Mouse (Mus musculus) left cerebral cortex, adult 11 months (tissue): Measurements from ENCODE around the gene Shc1.
A peak's percentile ranks its signal among the peaks of the same experiment; 100 is the strongest.

Source experiments
- DNase-seq: peaks from one replicate; pipeline ENCODE4 v3.0.0; 2022; ENCODE audit warnings: low spot score

Shc1 gene

DNA sequence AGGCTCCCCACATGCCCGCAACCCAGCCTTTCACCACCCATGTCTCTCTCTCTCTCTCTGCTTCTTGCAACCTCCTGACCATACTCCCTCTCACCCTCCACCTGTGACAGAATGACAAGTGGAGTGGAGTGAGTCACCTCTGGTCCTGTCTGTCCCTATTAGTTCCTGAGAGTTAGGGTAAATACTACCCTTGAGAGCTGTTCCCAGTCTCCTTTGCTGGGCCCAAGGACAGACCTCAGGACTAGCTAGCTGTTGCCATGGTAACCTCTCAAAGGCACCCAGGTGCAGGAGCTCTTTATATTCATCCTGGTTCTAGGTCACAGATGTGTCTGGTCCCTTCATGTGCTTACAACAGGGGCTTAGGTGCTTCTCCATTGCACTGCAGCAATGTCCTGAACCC is 33.7 kb downstream of the Shc1 start:
- no peak for DNase-seq

- DNase-seq: no peak
Observed at GRCm38 (mm10) chr3:89454401-89455177, 36.3 kb downstream of the Shc1 start, which contains the start of gene Pmvk. TSS of gene Pmvk (plus strand) at chr3:89454541.

- no peak for DNase-seq
Observed at GRCm38 (mm10) chr3:89455786-89456285, 37.6 kb downstream of the Shc1 start.

DNA sequence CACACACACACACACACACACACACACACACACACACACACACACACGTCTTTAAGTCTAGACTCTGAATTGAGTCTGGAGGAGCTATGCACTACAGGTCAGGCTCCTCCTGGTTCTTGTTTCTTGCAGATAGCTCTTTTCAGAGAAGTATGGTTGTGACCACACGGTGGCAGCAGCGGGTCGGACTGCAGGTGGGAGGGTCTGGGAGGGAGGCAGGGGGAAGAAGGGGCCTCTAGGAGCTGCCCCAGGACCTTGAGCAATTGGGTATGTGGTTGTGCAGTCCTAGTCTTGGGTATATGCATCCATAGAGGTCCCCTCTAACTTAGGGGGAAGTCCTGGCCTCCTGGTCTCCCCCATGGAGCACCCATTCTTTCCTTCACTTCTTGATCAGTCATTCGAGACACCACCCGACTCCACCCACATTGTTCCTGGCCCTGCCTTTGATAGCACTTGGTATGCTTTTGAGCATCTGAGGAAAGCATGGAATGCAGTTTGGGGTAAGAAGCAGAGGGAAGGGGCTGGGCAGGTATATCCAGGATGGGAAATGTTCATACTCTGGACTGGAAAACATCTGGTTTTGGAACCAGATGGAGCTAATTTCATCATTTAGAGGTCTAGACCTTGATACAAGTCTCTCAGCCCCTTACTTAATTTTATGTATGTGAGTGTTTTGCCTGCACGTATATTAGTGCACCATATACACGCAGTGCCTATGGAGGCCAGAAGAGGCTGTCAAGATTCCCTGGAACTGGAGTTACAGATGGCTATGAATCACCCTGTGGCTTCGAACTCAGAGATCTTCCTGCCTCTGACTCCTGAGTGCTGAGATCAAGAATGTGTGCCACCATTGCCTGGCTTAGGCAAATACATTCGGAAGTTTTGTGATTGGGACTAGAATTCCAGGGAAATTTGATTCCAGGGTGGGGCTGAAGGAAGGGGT is 38.8 kb downstream of the Shc1 start:
- no peak for DNase-seq

GRCm38 (mm10) chr3:89458372-89458964 is 40.2 kb downstream of the Shc1 start:
- no peak for DNase-seq

DNA sequence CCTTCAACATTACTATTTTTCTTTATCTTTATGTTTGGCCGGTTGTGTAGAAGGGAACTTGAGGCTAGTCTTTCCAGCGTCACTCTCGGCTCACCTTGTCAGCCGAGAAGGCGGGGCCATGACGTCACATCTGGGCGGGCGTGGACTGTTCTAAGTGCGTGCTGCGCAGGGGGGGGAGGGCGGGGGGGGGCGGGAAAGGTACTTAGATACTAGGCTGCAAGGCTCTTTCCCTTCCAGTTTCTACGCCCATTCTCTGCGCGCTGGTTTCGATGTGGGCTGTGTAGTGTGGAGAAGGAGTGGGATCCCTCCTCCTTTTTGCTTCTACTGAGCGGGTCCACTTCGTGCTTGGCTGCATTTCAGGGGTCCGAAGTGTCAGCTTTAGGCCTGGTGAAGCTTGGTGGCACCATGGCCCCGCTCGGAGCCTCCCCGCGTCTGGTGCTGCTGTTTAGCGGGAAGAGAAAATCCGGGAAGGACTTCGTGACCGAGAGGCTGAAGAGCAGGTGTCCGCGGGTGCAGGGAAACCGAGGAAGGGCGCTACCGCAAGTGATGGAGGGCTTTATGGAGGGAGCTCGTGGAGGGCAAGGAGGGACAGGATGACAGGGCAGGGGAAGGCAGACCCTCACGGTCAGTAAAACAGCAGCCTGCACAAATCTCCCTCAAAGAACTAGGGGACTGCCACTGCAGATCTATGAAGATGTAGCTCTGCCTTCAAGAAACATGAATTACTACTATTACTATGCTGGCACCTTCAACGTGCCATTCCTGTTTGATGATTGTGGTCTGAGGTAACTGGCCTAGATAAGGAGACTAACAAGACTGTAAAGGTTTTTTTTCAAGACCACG is 40.9 kb downstream of the Shc1 start:
- DNase-seq: peak; percentile 86

DNA sequence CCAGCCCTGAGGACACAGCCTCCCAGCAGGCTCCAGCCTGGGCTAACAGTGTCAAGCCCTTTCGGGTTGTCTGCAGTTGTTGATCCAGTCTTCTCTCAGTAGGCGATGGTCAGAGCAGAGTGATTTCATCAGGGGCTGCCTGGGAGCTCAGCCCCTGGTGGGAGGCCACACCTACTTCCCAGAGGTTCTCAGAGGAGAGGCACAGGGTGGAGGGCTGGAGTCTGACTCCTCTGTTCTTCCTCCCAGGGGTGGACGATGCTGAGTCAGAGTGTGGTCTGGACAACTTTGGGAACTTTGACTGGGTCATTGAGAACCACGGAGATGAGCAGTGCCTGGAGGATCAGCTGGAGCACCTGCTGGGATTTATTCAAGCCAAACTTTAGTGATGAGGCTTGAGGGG is 50.0 kb downstream of the Shc1 start:
- DNase-seq: no peak

DNA sequence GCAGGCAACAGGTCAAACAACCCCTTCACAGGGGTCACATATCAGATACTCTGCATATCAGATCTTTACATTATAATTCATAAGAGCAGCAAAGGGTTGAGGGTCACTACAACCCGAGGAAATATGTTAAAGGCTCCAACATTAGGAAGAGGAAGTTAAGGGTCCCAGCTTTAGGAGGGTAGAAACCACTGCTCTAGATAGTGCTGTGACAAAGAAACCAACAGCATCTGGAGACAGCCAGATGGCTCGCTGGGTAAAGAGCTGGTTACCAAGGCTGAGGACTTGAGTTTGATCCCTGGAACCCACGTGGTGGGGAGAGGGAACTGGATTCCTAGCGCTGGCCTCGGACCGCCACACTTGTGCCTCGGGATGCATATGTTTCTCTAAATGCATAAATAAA is 54.0 kb downstream of the Shc1 start:
- DNase-seq: no peak

GRCm38 (mm10) chr3:89473838-89474237 is 55.6 kb downstream of the Shc1 start:
- no peak for DNase-seq

DNA sequence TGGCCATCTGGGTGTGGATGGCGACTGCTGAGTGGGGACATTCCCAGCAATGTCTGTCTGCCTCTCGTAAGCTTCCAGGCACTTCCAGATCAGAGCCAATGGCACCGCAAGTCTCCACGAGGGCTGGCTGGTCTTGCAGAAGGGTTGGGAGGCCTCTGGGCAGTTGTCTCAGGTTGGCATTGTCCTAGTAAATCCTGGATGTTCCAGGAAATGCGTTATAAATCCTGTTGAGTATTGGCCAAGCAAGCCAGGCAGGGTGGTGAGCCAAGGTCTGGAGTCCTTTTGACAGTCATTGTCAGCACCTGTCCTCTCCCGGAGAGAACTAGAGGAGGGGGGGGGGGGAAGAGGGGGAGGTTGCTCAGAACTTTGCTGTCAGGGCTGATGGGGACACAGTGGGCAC is 60.8 kb downstream of the Shc1 start:
- DNase-seq: no peak
